Mouse (Mus musculus): Measurements from ENCODE around the gene Vamp5. TPM values are rescaled to one million over a fixed set of nuclear protein-coding genes. Genes with fewer than 3 reads are reported as not detected.

Vamp5 gene
- total and polyA plus RNA-seq, 3 experiments, result 0.50 to 2.5 (median 0.90) TPM

GRCm38 (mm10) chr6:72340481-72340880 is 39.8 kb downstream of the Vamp5 start:
- H3K4me3 ChIP-seq (replicated peaks in 1 of 3; ENCODE audit: low read depth in 2 of 3, low read length in 2 of 3, poor library complexity in 1 of 3), result no peak overlapping the region
- H3K9ac ChIP-seq (ENCODE audit: insufficient read depth, low read depth), result no peak overlapping the region
- in situ Hi-C loops (cut with MboI; ENCODE audit: low pct_ligation_motif_present, low pct_unique_long_range_greater_than_20kb, low sequenced_read_pairs) (no loop called here), dilution Hi-C loops (cut with MboI; ENCODE audit: extremely low pct_ligation_motif_present, extremely low pct_unique_long_range_greater_than_20kb, low sequenced_read_pairs) (no loop called here)
- H3K4me1 ChIP-seq (ENCODE audit: control insufficient read depth in 1 of 2, insufficient read depth in 2 of 2), result peaks cover 2 to 29% of the 10 kb centered on the region in 2 experiments; a peak in 3 of 4 replicates
- TF ChIP-seq SIN3A (IDR thresholded peaks at IDR 0.05; ENCODE audit: low read length) (no peak), POLR2AphosphoS2 (IDR thresholded peaks at IDR 0.05; ENCODE audit: low read depth, low read length) (no peak)
- no peak for DNase-seq (ENCODE audit: extremely low read depth)
- H3K27me3 ChIP-seq (replicated peaks), result no peaks in the 10 kb centered on the region
- peaks cover 40% of the 10 kb centered on the region for H3K79me2 ChIP-seq (replicated peaks; ENCODE audit: control insufficient read depth, extremely low read depth, insufficient read depth, poor library complexity, severe bottlenecking)
- no peak overlapping the region for H3K4me2 ChIP-seq (ENCODE audit: insufficient read depth, low read depth, poor library complexity, severe bottlenecking)
- peaks cover 43 to 70% of the 10 kb centered on the region in 2 experiments for H3K36me3 ChIP-seq (replicated peaks in 1 of 2; ENCODE audit: control insufficient read depth in 1 of 2, insufficient read depth in 1 of 2, low read length in 1 of 2)
- H3K9me3 ChIP-seq (replicated peaks; ENCODE audit: low read length), result no peaks in the 10 kb centered on the region
- no peak overlapping the region for H3K27ac ChIP-seq (ENCODE audit: insufficient read depth, low read depth)

- Histone ChIP-seq H3K4me2 (ENCODE audit: insufficient read depth, low read depth, poor library complexity, severe bottlenecking) (no peak overlapping the region), H3K27ac (ENCODE audit: insufficient read depth, low read depth) (no peak overlapping the region), H3K79me2 (replicated peaks; ENCODE audit: control insufficient read depth, extremely low read depth, insufficient read depth, poor library complexity, severe bottlenecking) (no peaks in the 10 kb centered on the region; the same call in 1 of the 2 replicates), H3K36me3 (replicated peaks in 1 of 2; ENCODE audit: control insufficient read depth in 1 of 2, insufficient read depth in 1 of 2, low read length in 1 of 2) (peaks cover 70 to 97% of the 10 kb centered on the region in 2 experiments), H3K9me3 (replicated peaks; ENCODE audit: low read length) (no peaks in the 10 kb centered on the region), H3K4me1 (ENCODE audit: control insufficient read depth in 1 of 2, insufficient read depth in 2 of 2) (0 out of 4 replicates have a peak, but pooled peaks cover 0 to 4% of the 10 kb centered on the region in 2 experiments), H3K4me3 (replicated peaks in 1 of 3; ENCODE audit: low read depth in 2 of 3, low read length in 2 of 3, poor library complexity in 1 of 3) (no peak overlapping the region), H3K27me3 (replicated peaks) (no peaks in the 10 kb centered on the region), H3K9ac (ENCODE audit: insufficient read depth, low read depth) (no peak overlapping the region)
- TF ChIP-seq ZKSCAN1 (IDR thresholded peaks at IDR 0.05; ENCODE audit: borderline replicate concordance, low read depth, low read length), result no peak
- TF ChIP-seq POLR2A (IDR thresholded peaks at IDR 0.05; ENCODE audit: low read depth, low read length), result no peak
- TF ChIP-seq UBTF (IDR thresholded peaks at IDR 0.05; ENCODE audit: low read depth, low read length), result no peak
- TF ChIP-seq ETS1 (conservative IDR thresholded peaks at IDR 0.05; ENCODE audit: low read depth, low read length), result no peak
- TF ChIP-seq MAFK (IDR thresholded peaks at IDR 0.05; ENCODE audit: insufficient replicate concordance, low read length), result no peak
- no peak for TF ChIP-seq TCF12 (IDR thresholded peaks at IDR 0.05; ENCODE audit: low read depth, low read length)
- no peak for TF ChIP-seq HCFC1 (IDR thresholded peaks at IDR 0.05; ENCODE audit: low read depth, low read length)
- no peak for TF ChIP-seq IRF4 (IDR thresholded peaks at IDR 0.05; ENCODE audit: low read depth, low read length)
- TF ChIP-seq BHLHE40 (IDR thresholded peaks at IDR 0.05; ENCODE audit: low read depth, low read length), result no peak
- DNase-seq (ENCODE audit: extremely low read depth), result no peak
- in situ Hi-C loops (cut with MboI; ENCODE audit: low pct_ligation_motif_present, low pct_unique_long_range_greater_than_20kb, low sequenced_read_pairs), result no loop called here
- dilution Hi-C loops (cut with MboI; ENCODE audit: extremely low pct_ligation_motif_present, extremely low pct_unique_long_range_greater_than_20kb, low sequenced_read_pairs), result no loop called here
Measured at GRCm38 (mm10) chr6:72333111-72333510, 47.2 kb downstream of the Vamp5 start.

- DNase-seq (ENCODE audit: extremely low read depth), result no peak
- Histone ChIP-seq H3K4me1 (ENCODE audit: control insufficient read depth in 1 of 2, insufficient read depth in 2 of 2) (0 out of 4 replicates have a peak, but pooled peaks cover 0 to 4% of the 10 kb centered on the region in 2 experiments), H3K9me3 (replicated peaks; ENCODE audit: low read length) (no peaks in the 10 kb centered on the region), H3K36me3 (replicated peaks in 1 of 2; ENCODE audit: control insufficient read depth in 1 of 2, insufficient read depth in 1 of 2, low read length in 1 of 2) (peaks cover 70 to 94% of the 10 kb centered on the region in 2 experiments), H3K79me2 (replicated peaks; ENCODE audit: control insufficient read depth, extremely low read depth, insufficient read depth, poor library complexity, severe bottlenecking) (no peaks in the 10 kb centered on the region; the same call in 1 of the 2 replicates), H3K4me2 (ENCODE audit: insufficient read depth, low read depth, poor library complexity, severe bottlenecking) (no peak overlapping the region), H3K27me3 (replicated peaks) (no peaks in the 10 kb centered on the region), H3K27ac (ENCODE audit: insufficient read depth, low read depth) (no peak overlapping the region), H3K9ac (ENCODE audit: insufficient read depth, low read depth) (no peak overlapping the region), H3K4me3 (replicated peaks in 1 of 3; ENCODE audit: low read depth in 2 of 3, low read length in 2 of 3, poor library complexity in 1 of 3) (no peak overlapping the region)
- dilution Hi-C loops (cut with MboI; ENCODE audit: extremely low pct_ligation_motif_present, extremely low pct_unique_long_range_greater_than_20kb, low sequenced_read_pairs), result no loop called here
- in situ Hi-C loops (cut with MboI; ENCODE audit: low pct_ligation_motif_present, low pct_unique_long_range_greater_than_20kb, low sequenced_read_pairs), result no loop called here
- TF ChIP-seq USF1 (IDR thresholded peaks at IDR 0.05; ENCODE audit: low read depth, low read length) (no peak), MYC (IDR thresholded peaks at IDR 0.05; ENCODE audit: low read depth, low read length) (no peak), ZNF384 (IDR thresholded peaks at IDR 0.05; ENCODE audit: low read depth, low read length) (no peak), GABPA (IDR thresholded peaks at IDR 0.05; ENCODE audit: insufficient replicate concordance, low read depth, low read length) (no peak), BHLHE40 (IDR thresholded peaks at IDR 0.05; ENCODE audit: low read depth, low read length) (no peak), E2F4 (IDR thresholded peaks at IDR 0.05; ENCODE audit: insufficient replicate concordance, low read depth, low read length) (no peak), CHD1 (IDR thresholded peaks at IDR 0.05; ENCODE audit: low read depth, low read length) (no peak), MAZ (IDR thresholded peaks at IDR 0.05; ENCODE audit: low read depth, low read length) (no peak), ZMIZ1 (IDR thresholded peaks at IDR 0.05; ENCODE audit: low read depth, low read length) (no peak), KAT2A (IDR thresholded peaks at IDR 0.05; ENCODE audit: insufficient replicate concordance, low read length) (no peak)
Measured at GRCm38 (mm10) chr6:72330133-72330532, 50.1 kb downstream of the Vamp5 start.
